ENCODE assay signal across 10 mouse cellular contexts in the genomic region with DNA sequence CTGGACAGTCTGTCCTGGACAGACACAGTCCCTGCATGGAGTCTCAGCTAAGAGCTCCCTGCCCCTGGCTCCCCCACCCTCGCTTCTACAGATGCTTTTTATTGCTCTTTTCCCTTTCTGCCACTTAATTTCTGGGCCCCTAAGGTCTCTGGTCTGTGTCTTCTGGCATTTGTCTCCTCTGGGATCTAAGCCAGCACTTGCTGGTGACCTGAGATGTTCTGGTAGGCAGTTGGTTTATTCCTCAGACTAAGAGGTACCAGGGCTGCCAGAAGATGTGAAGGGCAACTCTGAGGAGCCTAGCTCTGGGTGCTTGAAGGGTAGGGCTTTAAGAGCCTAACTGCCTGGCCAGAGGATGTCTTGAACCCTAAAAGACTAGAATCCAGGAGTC. TPM values are rescaled to one million over a fixed set of nuclear protein-coding genes. Genes with fewer than 3 reads are reported as not detected.
DNase-seq lines count a peak whose midpoint lies in the region; ATAC-seq and TF ChIP-seq lines count a peak whose summit lies in the region.
"Had no signal": no experiment of that assay in that cellular context is flagged by ENCODE, and none has a peak within 500 bp of the region (broad histone marks: within the 10 kb centered on the region; RNA-seq: fewer than 3 reads in every experiment).

No protein-coding gene starts in this region.

- no peaks in the 10 kb centered on the region for H3K36me3 ChIP-seq in lung, postnatal 0 days (ENCODE audit: insufficient read depth, low read length)

- TF ChIP-seq EP300 in lung, postnatal 0 days (IDR thresholded peaks at IDR 0.05), result no peak

- intact Hi-C loops in left cerebral cortex, postnatal 10 days (cut with DNase I), result no loop called here

- H3K4me1 ChIP-seq in lung, postnatal 0 days (ENCODE audit: insufficient read depth, low read depth, low read length), result peaks cover 39% of the 10 kb centered on the region; the same call in 1 of the 2 replicates

- H3K9ac ChIP-seq in lung, postnatal 0 days (replicated peaks; ENCODE audit: low read depth), result no peak overlapping the region

- no peaks in the 10 kb centered on the region for H3K27me3 ChIP-seq in lung, postnatal 0 days (replicated peaks; ENCODE audit: insufficient read depth, low read length)
- H3K27me3 ChIP-seq: megakaryocyte, embryonic 14.5 days had no signal

- H3K4me3 ChIP-seq in lung, postnatal 0 days (ENCODE audit: low read depth, low read length), result no peak overlapping the region
- H3K4me3 ChIP-seq: erythroblast, embryonic 14.5 days; megakaryocyte, embryonic 14.5 days had no signal

- TF ChIP-seq CTCF in lung, postnatal 0 days (IDR thresholded peaks at IDR 0.05), result no peak

- no peak for DNase-seq in cerebellum, postnatal 4 days (ENCODE audit: low spot score in 2 of 2)
- peak; percentile 62 for DNase-seq in kidney, adult 9 months
- DNase-seq in kidney, postnatal 4 days, result no peak
- peak; percentile 48 to 49 for DNase-seq in gastrocnemius, adult 8-10 months (ENCODE audit: low spot score in 2 of 2)
- no peak for DNase-seq in lung, postnatal 0 days (ENCODE audit: low spot score)
- DNase-seq in left cerebral cortex, postnatal 10 days (ENCODE audit: extremely low spot score in 1 of 2, low spot score in 2 of 2), result no peak

- 57% methylated on average over 1 of the region's 1 CpGs for WGBS in lung, postnatal 0 days

- 0 out of 2 replicates have a peak overlapping the region, but pooled peaks have one; percentile 30 for H3K4me2 ChIP-seq in lung, postnatal 0 days (replicated peaks; ENCODE audit: low read depth, low read length)

- no peaks in the 10 kb centered on the region for H3K9me3 ChIP-seq in lung, postnatal 0 days (ENCODE audit: low read length)
- H3K9me3 ChIP-seq: megakaryocyte, embryonic 14.5 days had no signal

- H3K27ac ChIP-seq in lung, postnatal 0 days (ENCODE audit: low read length), result peak overlapping the region; percentile 70

- 0 out of 2 replicates have a peak, but pooled peaks have one; percentile 40 for ATAC-seq in cerebellum, adult (ENCODE audit: insufficient number of reproducible peaks, low FRiP score, low TSS enrichment)
- no peak for ATAC-seq in lung, postnatal 0 days
- ATAC-seq in megakaryocyte-erythroid progenitor cell, adult 5-6 weeks (replicated peaks; ENCODE audit: low FRiP score, low TSS enrichment, poor library complexity, severe bottlenecking), result no peak

RNA-seq across cellular contexts. Expression of gene Ppp2r1b, which starts 40.5 kb away (rescaled TPM):
- 1 to 10 TPM; 6.5 to 7.4 (median 7.0) TPM for total RNA-seq in gastrocnemius, adult 8-10 months (2022)
- 26.0 and 28.4 TPM in 2 replicates for polyA plus RNA-seq in lung, postnatal 0 days (2015; fragmentation: Nextera tagmentation; extraction: Ambion mirVana)
- 89.1 and 93.7 TPM in 2 replicates for total RNA-seq in megakaryocyte-erythroid progenitor cell, adult 5-6 weeks (2014; fragmentation: Nextera tagmentation)
- total RNA-seq in megakaryocyte-erythroid progenitor cell, adult 5-6 weeks (2017), result 88.2 and 109 TPM in 2 replicates
- total RNA-seq in left cerebral cortex, postnatal 10 days (2021), result 10 to 100 TPM; 21.1 to 23.2 TPM

Comparison
In these comparisons a context has a peak if more than half of its experiments do, and no peak if none do; other contexts are left out.
1. DNase-seq: peak in kidney, adult 9 months (single experiment) and gastrocnemius, adult 8-10 months (2 of 2); none in cerebellum, postnatal 4 days (0 of 2), kidney, postnatal 4 days (0 of 2), lung, postnatal 0 days (single experiment) and left cerebral cortex, postnatal 10 days (0 of 2).